Mouse (Mus musculus) layer of hippocampus, adult 9-11 months (tissue): ENCODE data around the gene Mocs1.

Source experiments
- DNase-seq: peaks from one replicate; pipeline ENCODE4 v3.0.0; 2022

Mocs1 gene

DNA sequence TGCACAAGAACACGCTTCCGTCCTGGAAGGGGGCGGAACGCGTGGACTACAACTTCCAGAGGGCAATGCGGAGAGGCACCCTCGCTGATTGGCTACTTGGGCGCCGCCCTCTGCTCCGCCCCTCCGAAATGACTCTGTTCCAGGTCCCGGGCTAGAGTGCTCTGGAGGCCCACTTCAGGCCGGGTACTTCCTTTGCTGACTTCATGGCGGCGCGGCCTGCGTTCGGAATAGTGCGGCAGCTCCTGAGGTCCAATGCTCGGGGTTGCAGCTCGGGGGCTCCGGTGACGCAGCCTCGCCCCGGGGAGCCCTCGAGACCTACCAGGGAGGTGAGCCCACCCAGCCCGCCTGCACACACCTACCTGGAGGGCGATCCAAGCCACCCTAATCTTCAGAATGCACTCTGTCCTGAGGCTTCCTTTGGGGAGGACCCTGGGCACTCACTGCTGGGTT, at the start of gene Mocs1:
Mocs1 (plus strand) TSS at position 124 of the 450 bp plus-strand sequence.
- DNase-seq, result peak; percentile 94

- DNase-seq, result no peak
Observed at GRCm38 (mm10) chr17:49379645-49380044, 48.5 kb upstream of the Mocs1 start.

DNA sequence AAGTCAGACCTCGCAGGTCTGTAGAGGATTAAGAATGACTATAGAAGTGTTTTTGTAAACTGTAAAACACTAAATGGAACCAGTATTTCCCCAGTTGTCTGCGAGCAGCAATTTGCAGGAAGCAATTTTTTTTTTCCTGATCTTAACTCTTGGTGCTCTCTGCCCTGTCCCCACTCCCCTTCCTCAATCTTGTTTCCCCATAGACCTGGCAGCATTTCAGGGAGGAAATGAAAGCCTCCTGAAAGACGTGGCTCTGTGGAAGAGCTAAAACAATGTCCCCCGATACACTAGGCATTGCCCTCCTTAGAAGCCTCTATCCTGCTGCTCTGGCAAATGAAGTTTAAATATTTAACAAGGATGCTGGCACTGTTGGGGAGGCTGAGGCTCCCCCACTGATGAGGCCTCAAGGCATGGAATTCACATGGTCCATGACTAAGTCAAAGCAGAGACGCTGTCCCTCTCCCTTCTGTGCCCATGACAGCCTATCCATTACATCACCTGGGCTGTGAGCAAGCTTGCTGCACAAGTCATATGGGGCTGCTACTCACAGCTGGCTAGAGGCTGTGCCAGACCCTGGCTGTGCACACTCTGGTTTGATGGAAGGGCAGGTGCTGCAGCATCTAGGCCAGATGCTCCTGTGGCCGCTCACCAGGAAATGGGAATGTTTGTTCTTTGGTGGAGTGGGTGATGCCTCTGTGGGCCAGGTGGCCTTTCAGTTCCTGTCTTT, 43.8 kb upstream of the Mocs1 start:
- no peak for DNase-seq

- DNase-seq, result no peak
Observed at GRCm38 (mm10) chr17:49387741-49388140, 40.4 kb upstream of the Mocs1 start.

DNA sequence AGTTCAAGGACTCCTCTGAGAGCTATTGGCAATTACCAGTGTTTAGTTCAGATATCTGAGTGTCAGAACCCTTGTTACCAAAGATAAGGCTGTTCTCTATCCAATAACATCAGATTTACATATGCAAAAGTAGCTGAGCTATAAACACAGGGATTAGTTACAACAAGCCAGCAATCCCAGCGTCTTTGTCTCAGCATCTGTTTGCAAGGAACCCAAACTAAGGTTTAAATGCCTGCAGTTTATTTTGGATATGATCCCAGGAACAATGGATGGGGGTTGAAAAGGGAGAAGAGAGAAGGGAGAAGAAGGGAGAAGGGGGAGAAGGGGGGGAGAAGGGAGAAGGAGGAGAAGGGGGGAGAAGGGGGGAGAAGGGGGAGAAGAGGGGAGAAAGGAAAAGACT, 35.4 kb upstream of the Mocs1 start:
- DNase-seq, result no peak

DNA sequence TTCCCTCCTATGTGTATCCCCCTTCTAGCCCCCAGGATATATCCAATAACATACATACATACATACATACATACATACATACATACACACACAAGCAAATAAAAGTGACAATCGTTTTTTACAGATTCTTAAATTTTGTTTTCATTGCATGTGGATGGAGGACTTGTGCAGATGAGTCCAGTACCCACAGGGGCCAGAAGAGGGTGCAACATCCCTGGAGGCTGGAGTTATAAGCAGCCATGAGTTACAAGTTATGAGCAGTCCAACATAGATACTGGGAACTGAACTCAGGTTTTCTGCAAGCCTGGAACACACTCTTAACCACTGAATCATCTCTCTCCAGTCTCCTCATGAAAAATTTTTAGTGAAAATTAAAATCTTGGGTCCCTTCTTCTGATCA, 33.3 kb upstream of the Mocs1 start:
- DNase-seq, result no peak

DNA sequence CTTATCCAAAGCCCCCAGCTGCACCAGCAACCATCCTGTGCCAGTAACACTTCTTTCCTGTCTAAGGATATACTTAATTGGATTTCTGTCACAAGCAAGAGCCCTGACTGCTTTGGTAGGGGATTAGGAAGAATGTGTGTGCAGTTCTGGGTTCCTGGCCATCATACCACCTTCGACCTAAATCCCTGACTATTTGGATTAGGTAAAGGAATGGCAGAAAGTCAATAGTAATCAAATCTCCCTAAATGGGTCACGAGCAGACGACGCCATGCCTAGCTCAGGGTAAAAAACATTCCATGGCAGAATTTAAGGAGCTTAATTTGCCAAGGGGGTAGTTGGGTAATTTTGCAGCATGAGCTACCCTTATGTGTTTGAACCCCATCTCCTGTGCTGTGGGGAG, 28.6 kb upstream of the Mocs1 start:
- no peak for DNase-seq

DNA sequence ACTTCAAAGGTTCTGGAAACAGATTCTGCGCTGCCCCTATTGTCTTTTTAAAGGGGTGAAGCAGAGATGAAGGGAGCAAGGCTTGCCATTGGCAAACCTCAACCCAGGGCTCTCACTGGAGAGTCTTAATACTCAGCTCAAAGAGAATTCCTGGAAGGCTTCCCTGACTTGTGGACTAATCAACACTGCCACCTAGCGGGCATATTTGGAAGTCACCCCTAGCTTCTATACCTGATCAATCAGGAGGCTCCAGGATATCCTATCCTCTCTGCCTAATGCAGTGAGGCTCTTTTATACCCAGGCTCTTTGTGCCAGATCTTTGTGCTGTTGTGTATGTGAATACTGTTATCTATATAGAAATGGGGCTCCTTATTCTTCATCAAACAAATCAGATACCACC, 28.0 kb upstream of the Mocs1 start:
- DNase-seq, result peak; percentile 69

- no peak for DNase-seq
Observed at GRCm38 (mm10) chr17:49403151-49403550, 25.0 kb upstream of the Mocs1 start.

- DNase-seq, result no peak
Observed at GRCm38 (mm10) chr17:49405927-49406326, 22.2 kb upstream of the Mocs1 start.

GRCm38 (mm10) chr17:49412974-49413373, 15.2 kb upstream of the Mocs1 start:
- DNase-seq, result no peak

DNA sequence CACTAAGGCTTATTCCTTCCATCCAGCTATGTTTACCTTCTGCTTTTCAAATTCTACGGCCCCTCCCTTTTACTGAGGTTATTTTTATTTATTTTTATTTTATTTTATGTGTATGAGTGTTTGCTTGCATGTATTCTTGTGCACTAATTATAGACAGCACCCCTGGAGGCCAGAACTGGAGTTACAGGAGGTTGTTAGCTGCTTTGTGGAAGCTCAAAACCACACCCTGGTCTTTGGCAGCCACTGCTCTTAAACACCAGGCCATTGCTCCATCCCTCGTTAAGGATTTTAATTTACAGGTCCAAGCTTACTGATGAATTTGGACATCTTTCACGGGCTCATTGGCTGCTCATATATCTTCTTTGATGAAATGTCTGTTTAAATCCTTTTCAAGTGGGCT, 14.6 kb upstream of the Mocs1 start:
- DNase-seq, result no peak

- no peak for DNase-seq
Observed at GRCm38 (mm10) chr17:49416228-49416627, 11.9 kb upstream of the Mocs1 start.

GRCm38 (mm10) chr17:49419813-49420212, 8.3 kb upstream of the Mocs1 start:
- DNase-seq, result no peak

DNA sequence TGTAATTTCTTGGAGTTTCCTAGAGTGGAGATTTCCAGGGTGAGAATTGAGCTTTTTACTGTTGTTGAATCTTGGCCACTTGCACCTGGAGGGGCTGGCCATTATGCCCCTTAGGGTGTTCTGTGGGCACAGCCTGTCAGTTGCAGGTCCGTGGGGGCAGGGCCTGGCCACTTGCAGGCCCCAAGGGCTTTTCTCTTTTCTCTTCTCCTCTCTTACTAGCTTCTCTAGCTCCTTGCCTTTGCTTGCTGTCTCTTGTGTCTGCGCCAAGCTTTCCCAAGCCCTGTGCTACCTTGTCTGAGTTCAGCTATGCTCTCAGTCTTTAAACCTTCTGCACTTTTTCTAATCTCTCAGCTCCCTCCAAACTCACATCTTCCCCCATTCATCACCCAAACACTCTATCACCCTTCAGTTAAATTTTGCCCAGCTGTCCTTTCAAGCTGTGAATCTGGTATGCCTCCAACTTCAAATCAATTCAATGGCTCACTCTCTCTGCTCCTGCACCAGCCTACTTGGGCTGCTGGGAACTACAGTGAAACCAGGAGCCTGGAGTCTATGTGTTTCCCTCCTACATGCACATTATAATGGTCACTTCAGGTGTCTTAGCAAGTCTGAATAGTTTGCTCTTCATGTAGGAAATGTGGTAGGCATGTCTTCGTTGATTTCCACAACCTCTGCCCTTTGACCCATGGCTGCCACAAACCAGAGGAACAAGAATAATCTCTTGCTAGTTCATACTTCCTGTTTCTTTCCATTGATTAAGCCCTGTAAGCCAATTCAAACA, 5.7 kb upstream of the Mocs1 start:
- DNase-seq, result no peak

DNA sequence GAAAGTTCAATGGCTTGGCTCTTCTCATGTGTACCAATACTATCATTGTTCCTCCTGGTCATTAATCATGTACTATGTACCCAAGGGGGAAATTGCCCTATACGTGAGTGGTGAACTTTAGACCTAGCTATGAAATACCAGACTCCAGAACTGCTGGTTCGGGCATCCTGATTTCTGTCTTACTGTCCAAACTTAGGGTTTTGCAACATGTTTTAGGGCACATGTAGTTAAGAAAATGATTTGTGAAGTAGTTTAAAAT, 5.2 kb upstream of the Mocs1 start:
- no peak for DNase-seq

DNA sequence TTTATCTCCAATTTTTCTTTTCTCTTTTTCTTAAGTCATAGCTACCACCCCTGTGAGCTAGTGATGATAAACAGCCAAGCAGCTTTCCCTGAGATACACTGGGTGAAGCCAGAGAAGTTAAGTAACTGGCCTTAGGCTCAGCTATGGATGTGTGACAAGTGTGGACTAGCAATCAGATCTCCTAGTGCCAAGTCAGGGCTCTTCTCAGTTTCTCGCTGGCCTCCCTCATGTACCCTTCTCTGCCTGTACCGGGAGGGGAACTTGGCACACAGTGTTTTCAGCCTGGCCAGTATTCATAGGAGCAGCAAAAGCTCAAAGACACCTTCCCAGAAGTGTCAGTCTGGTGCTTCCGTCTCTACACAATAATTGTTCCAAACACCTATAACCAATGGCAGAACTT, 4.3 kb upstream of the Mocs1 start:
- no peak for DNase-seq

DNA sequence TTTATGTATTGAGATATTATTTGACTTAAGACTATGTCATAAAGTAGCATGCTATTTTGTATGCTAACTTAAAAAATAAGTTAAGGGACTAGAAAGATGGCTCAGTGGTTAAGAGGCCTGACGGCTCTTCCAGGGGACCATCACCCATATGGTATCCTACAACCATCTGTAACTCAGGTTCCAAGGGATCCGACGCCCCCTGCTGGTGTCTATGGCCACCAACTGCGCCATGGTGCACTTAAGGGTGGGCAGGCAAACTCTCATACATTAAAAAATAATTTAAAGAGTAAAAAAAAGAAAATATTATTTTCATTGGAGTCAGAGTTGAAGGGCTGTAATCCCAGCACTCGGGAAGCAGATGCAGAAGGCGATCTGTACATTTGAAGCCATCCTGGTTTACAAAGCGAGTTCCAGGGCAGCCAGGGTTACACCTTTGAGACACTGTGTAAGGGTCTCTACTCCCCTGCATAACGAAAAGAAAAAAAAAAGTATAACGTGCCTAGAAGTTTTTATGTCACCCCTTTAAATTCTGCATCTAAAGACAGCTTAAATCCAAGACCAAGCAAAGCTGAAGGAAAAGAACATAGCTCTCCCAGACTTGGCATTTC, 427 bp upstream of the Mocs1 start:
- no peak for DNase-seq

DNA sequence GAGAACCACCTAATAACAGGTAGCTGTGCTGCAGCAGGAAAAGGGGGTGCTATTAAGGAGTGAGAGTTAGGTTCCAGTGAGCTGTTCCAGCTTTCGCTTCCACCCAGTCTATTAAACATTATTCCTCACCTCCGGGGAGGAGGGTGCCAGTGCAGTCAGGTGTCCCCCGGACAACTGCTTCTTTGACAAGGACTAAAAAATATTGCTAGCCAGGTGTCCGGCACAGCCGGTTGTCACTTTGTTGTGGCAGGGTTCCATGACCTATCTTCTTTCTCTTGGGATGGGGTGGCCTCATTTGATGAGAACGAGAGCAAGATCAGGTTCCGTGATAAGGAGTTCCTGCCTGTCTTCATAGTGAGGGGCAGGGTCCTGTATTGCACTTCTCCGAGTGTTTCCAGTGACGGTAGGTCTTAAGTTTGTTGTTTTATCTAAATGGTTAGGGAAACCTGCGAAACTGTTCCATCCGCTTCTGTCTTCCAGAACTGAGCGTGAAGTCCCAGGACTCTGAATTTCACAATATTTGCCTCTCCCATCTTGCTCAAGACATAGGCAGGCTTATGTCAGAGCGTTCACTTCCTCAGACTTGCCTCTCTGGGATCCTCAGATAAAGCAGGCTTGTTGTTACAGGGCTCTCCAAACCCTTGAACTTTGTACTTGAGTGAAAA, 721 bp downstream of the Mocs1 start:
- no peak for DNase-seq

DNA sequence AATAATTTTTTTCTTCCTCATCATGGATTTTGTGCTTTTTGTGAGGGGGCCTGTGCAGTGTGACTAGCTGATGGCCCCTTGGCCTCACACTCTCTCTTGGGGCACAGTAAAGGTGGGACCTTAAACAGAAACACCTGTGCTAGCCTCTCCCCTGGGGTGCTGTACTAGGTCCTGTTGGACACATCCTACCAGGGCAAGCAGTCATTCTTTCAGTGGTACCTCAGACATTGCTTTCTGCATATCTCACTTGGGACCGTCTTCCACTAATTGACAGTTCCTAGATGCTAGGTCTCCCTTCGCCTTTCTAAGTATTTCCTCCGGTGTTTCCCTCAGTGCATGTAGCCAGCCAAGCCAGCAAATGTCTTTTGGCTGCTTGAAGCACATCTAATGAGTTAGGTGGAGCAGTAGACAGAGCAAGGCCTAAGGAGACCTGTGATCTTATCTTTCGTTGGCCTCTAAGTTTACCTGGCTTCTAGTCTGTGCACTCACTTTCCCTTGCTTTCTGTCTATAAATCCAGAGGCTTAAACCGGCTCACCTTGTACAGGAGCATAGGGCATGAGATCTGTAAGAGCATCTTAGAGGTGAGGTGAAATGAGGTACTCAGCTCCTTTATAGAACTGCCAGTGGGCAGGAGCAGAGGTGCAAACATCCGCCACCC, 1.4 kb downstream of the Mocs1 start:
- DNase-seq, result no peak

DNA sequence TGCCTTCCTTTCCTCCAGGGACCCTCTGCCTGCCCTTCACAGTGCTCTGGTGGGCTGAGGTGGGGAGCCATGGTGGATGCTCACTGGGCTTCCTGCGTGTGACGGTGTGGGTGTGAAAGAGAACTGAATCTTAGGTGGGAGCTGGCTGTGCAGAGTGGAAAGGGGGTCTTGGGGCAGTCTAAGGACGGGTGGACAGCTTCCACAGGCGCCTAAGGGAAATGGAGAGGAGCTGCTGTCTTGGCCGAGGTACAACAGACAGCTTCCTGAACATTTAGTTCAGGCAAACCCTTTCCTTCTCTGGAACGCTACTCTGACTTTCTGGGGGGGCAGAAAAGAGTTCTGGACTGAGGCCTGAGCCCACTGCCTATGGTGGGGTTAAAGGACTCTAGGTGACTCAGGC, 2.0 kb downstream of the Mocs1 start:
- DNase-seq, result no peak

GRCm38 (mm10) chr17:49431176-49431575, 3.0 kb downstream of the Mocs1 start:
- DNase-seq, result no peak

- no peak for DNase-seq
Observed at GRCm38 (mm10) chr17:49432071-49432711, 4.0 kb downstream of the Mocs1 start.
